In genomic region chr9:55549302-55549890, GRCm38 (mm10) we compare ENCODE assay signal across 9 mouse cellular contexts. TPM values are rescaled to one million over a fixed set of nuclear protein-coding genes. Genes with fewer than 3 reads are reported as not detected.
A peak's percentile ranks its signal among the peaks of the same experiment; 100 is the strongest.
DNase-seq lines count a peak whose midpoint lies in the region; ATAC-seq and TF ChIP-seq lines count a peak whose summit lies in the region.
"Had no signal": no experiment of that assay in that cellular context is flagged by ENCODE, and none has a peak within 500 bp of the region (broad histone marks: within the 10 kb centered on the region; RNA-seq: fewer than 3 reads in every experiment).

No protein-coding gene starts in this region.

- peak; percentile 43 for TF ChIP-seq CTCF in liver, postnatal 0 days (IDR thresholded peaks at IDR 0.05; ENCODE audit: low read depth)

- 0 out of 2 replicates have a peak, but pooled peaks have one; percentile 42 for ATAC-seq in hindbrain, embryonic 11.5 days (ENCODE audit: low FRiP score)
- no peak for ATAC-seq in hindbrain, embryonic 12.5 days (ENCODE audit: low FRiP score)
- ATAC-seq in embryonic facial prominence, embryonic 12.5 days (ENCODE audit: insufficient number of reproducible peaks, insufficient read depth, low FRiP score, low TSS enrichment), result no peak
- ATAC-seq in liver, postnatal 0 days, result no peak

- DNase-seq in hindbrain, embryonic 11.5 days (ENCODE audit: low spot score), result peak; percentile 42
- peak; percentile 25 for DNase-seq in ES-CJ7 (ENCODE audit: low read depth, low spot score)
- DNase-seq in liver, postnatal 0 days, result no peak
- no peak for DNase-seq in adrenal gland, postnatal 4 days (ENCODE audit: low spot score in 2 of 2)
- DNase-seq in yolk sac, embryonic 10.5 days (ENCODE audit: low spot score), result no peak
- DNase-seq in ovary, postnatal 14 days (ENCODE audit: low spot score), result no peak
- DNase-seq: kidney, postnatal 14 days had no signal

- no peak overlapping the region for H3K4me2 ChIP-seq in hindbrain, embryonic 11.5 days (replicated peaks; ENCODE audit: low read depth, low read length)
- no peak overlapping the region for H3K4me2 ChIP-seq in hindbrain, embryonic 12.5 days (replicated peaks)
- H3K4me2 ChIP-seq in embryonic facial prominence, embryonic 12.5 days (replicated peaks), result peak overlapping the region; percentile 12; the same call in 1 of the 2 replicates
- H3K4me2 ChIP-seq in liver, postnatal 0 days (ENCODE audit: low read depth, low read length), result peak overlapping the region; percentile 30; the same call in 1 of the 2 replicates

- TF ChIP-seq EP300 in liver, postnatal 0 days (IDR thresholded peaks at IDR 0.05; ENCODE audit: low read depth), result no peak

- no peak overlapping the region for H3K9ac ChIP-seq in hindbrain, embryonic 11.5 days (ENCODE audit: low read depth, low read length)
- no peak overlapping the region for H3K9ac ChIP-seq in hindbrain, embryonic 12.5 days
- H3K9ac ChIP-seq in embryonic facial prominence, embryonic 12.5 days, result no peak overlapping the region
- H3K9ac ChIP-seq in liver, postnatal 0 days (replicated peaks), result no peak overlapping the region

- WGBS in hindbrain, embryonic 11.5 days, result 4% methylated on average over 16 of the region's 16 CpGs
- WGBS in hindbrain, embryonic 12.5 days, result 6% methylated on average over 16 of the region's 16 CpGs
- WGBS in embryonic facial prominence, embryonic 12.5 days, result 5% methylated on average over 16 of the region's 16 CpGs
- WGBS in liver, postnatal 0 days (ENCODE audit: insufficient replicate concordance), result 15% methylated on average over 16 of the region's 16 CpGs

- H3K9me3 ChIP-seq in hindbrain, embryonic 11.5 days (ENCODE audit: control insufficient read depth, low read length), result no peaks in the 10 kb centered on the region
- H3K9me3 ChIP-seq in hindbrain, embryonic 12.5 days (replicated peaks), result no peaks in the 10 kb centered on the region
- no peaks in the 10 kb centered on the region for H3K9me3 ChIP-seq in embryonic facial prominence, embryonic 12.5 days
- H3K9me3 ChIP-seq in liver, postnatal 0 days (ENCODE audit: low read length), result 0 out of 2 replicates have a peak, but pooled peaks cover 3% of the 10 kb centered on the region

- H3K27me3 ChIP-seq in hindbrain, embryonic 11.5 days (ENCODE audit: control insufficient read depth, insufficient read depth, low read length), result peaks cover 54% of the 10 kb centered on the region
- H3K27me3 ChIP-seq in hindbrain, embryonic 12.5 days, result peaks cover 69% of the 10 kb centered on the region
- peaks cover 50% of the 10 kb centered on the region for H3K27me3 ChIP-seq in embryonic facial prominence, embryonic 12.5 days
- H3K27me3 ChIP-seq in liver, postnatal 0 days (ENCODE audit: insufficient read depth, low read length), result peaks cover 54% of the 10 kb centered on the region

- peaks cover 2% of the 10 kb centered on the region; the same call in 1 of the 2 replicates for H3K4me1 ChIP-seq in hindbrain, embryonic 11.5 days (replicated peaks; ENCODE audit: control insufficient read depth, insufficient read depth, low read length)
- peaks cover 12% of the 10 kb centered on the region for H3K4me1 ChIP-seq in hindbrain, embryonic 12.5 days
- H3K4me1 ChIP-seq in embryonic facial prominence, embryonic 12.5 days, result peaks cover 8% of the 10 kb centered on the region; the same call in 1 of the 2 replicates
- peaks cover 17% of the 10 kb centered on the region for H3K4me1 ChIP-seq in liver, postnatal 0 days (ENCODE audit: insufficient read depth)

- H3K36me3 ChIP-seq in hindbrain, embryonic 11.5 days (ENCODE audit: control insufficient read depth, insufficient read depth, low read length), result no peaks in the 10 kb centered on the region
- no peaks in the 10 kb centered on the region for H3K36me3 ChIP-seq in hindbrain, embryonic 12.5 days
- no peaks in the 10 kb centered on the region for H3K36me3 ChIP-seq in embryonic facial prominence, embryonic 12.5 days
- H3K36me3 ChIP-seq in liver, postnatal 0 days (replicated peaks; ENCODE audit: insufficient read depth, low read length), result no peaks in the 10 kb centered on the region

- no peak overlapping the region for H3K4me3 ChIP-seq in hindbrain, embryonic 11.5 days (ENCODE audit: low read depth, low read length)
- H3K4me3 ChIP-seq in hindbrain, embryonic 12.5 days, result no peak overlapping the region
- H3K4me3 ChIP-seq in embryonic facial prominence, embryonic 12.5 days, result no peak overlapping the region; the same call in 1 of the 2 replicates
- H3K4me3 ChIP-seq in liver, postnatal 0 days (ENCODE audit: low read depth, low read length), result no peak overlapping the region

- H3K27ac ChIP-seq in hindbrain, embryonic 11.5 days (ENCODE audit: low read depth, low read length), result no peak overlapping the region
- no peak overlapping the region for H3K27ac ChIP-seq in hindbrain, embryonic 12.5 days
- H3K27ac ChIP-seq in embryonic facial prominence, embryonic 12.5 days, result no peak overlapping the region
- no peak overlapping the region for H3K27ac ChIP-seq in liver, postnatal 0 days (ENCODE audit: low read depth)

RNA-seq across cellular contexts. Expression of gene Isl2, which starts 10.9 kb away (rescaled TPM):
- polyA plus RNA-seq in hindbrain, embryonic 11.5 days (2014; fragmentation: Nextera tagmentation; extraction: Ambion mirVana), result 15.3 and 23.5 TPM in 2 replicates
- polyA plus RNA-seq in hindbrain, embryonic 12.5 days (2016; fragmentation: Nextera tagmentation; extraction: Ambion mirVana), result 16.7 and 20.0 TPM in 2 replicates
- polyA plus RNA-seq in embryonic facial prominence, embryonic 12.5 days (2016; fragmentation: Nextera tagmentation; extraction: Ambion mirVana), result 20.8 and 27.8 TPM in 2 replicates
- polyA plus RNA-seq in liver, postnatal 0 days (2015; fragmentation: Nextera tagmentation; extraction: Ambion mirVana), result not detected in 2 replicates
- total RNA-seq in adrenal gland, postnatal 4 days (2021), result not detected

RNA-seq across cellular contexts. Expression of gene Etfa, which starts 37.4 kb away (rescaled TPM):
- polyA plus RNA-seq in hindbrain, embryonic 11.5 days (2014; fragmentation: Nextera tagmentation; extraction: Ambion mirVana), result 131 TPM in 2 replicates
- 118 and 123 TPM in 2 replicates for polyA plus RNA-seq in hindbrain, embryonic 12.5 days (2016; fragmentation: Nextera tagmentation; extraction: Ambion mirVana)
- 171 and 174 TPM in 2 replicates for polyA plus RNA-seq in embryonic facial prominence, embryonic 12.5 days (2016; fragmentation: Nextera tagmentation; extraction: Ambion mirVana)
- 466 and 477 TPM in 2 replicates for polyA plus RNA-seq in liver, postnatal 0 days (2015; fragmentation: Nextera tagmentation; extraction: Ambion mirVana)
- total RNA-seq in adrenal gland, postnatal 4 days (2021), result 100 to 1,000 TPM; 408 to 465 TPM

Comparison
In these comparisons a context has a peak if more than half of its experiments do, and no peak if none do; other contexts are left out.
1. DNase-seq: peak in hindbrain, embryonic 11.5 days (single experiment) and ES-CJ7 (single experiment); none in liver, postnatal 0 days (single experiment), adrenal gland, postnatal 4 days (0 of 2), yolk sac, embryonic 10.5 days (single experiment) and ovary, postnatal 14 days (single experiment).
2. H3K4me2 ChIP-seq: peak in embryonic facial prominence, embryonic 12.5 days (single experiment) and liver, postnatal 0 days (single experiment); none in hindbrain, embryonic 11.5 days (single experiment) and hindbrain, embryonic 12.5 days (single experiment).
3. RNA of gene Isl2, which starts 10.9 kb away (polyA plus RNA-seq): 20.8 to 27.8 TPM in embryonic facial prominence, embryonic 12.5 days, 16.7 to 20.0 TPM in hindbrain, embryonic 12.5 days and 15.3 to 23.5 TPM in hindbrain, embryonic 11.5 days; not detected in liver, postnatal 0 days; every median in the first group is over 10 times any median in the second.